Mouse (Mus musculus) heart, postnatal 0 days (tissue): ENCODE data around the gene Slc39a1.

ENCODE experiments used
- CTCF ChIP-seq: IDR thresholded peaks from 2 replicates; pipeline ENCODE4 v1.5.1; 2016; ENCODE audit warnings: antibody characterized with exemption, control low read depth, low read depth
- EP300 ChIP-seq: IDR thresholded peaks from 2 replicates; pipeline ENCODE4 v1.6.1; 2016; ENCODE audit warnings: antibody characterized with exemption, low read depth

- TF ChIP-seq CTCF = no peak
- TF ChIP-seq EP300 = no peak
Measured at GRCm38 (mm10) chr3:90293352-90294063, 45.5 kb downstream of the Slc39a1 start.
